Mouse (Mus musculus) v-Abl transformed pro-B cells (cell line): ENCODE results near the gene Ice2.

Experiments
- in situ Hi-C, 2 experiments: fragments of 400-800 bp; cut with MboI; formaldehyde crosslinking; loops; one replicate each; pipeline ENCODE4 v1.15.1; 2025; ENCODE audit not compliant: unreplicated experiment in 2 of 2

Ice2 gene

GRCm38 (mm10) chr9:69390631-69391030 lies 7.1 kb upstream of the Ice2 start:
- in situ Hi-C loops: loop anchor here in 1 of 2 experiments (25.0 kb wide), 1 partner anchor 1553 kb away; the partner anchor contains the start of genes C2cd4a and Vps13c

- in situ Hi-C loops: loop anchor here in 1 of 2 experiments (25.0 kb wide), 1 partner anchor 1557 kb away; the partner anchor contains the start of genes C2cd4a and Vps13c
Observed at GRCm38 (mm10) chr9:69394234-69394633, 3.5 kb upstream of the Ice2 start.

GRCm38 (mm10) chr9:69397432-69397759 lies 310 bp upstream of the Ice2 start:
- in situ Hi-C loops: loop anchor here in 1 of 2 experiments (25.0 kb wide), 1 partner anchor 1560 kb away; the partner anchor contains the start of genes C2cd4a and Vps13c

- in situ Hi-C loops: loop anchor here in 1 of 2 experiments (25.0 kb wide), 1 partner anchor 1561 kb away; the partner anchor contains the start of genes C2cd4a and Vps13c
Observed at GRCm38 (mm10) chr9:69398453-69398850, 746 bp downstream of the Ice2 start.

- in situ Hi-C loops: no loop called here
Observed at GRCm38 (mm10) chr9:69404671-69405070, 7.0 kb downstream of the Ice2 start.

- in situ Hi-C loops: no loop called here
Observed at GRCm38 (mm10) chr9:69419476-69419875, 21.8 kb downstream of the Ice2 start.

GRCm38 (mm10) chr9:69430531-69430930 lies 32.8 kb downstream of the Ice2 start:
- in situ Hi-C loops: no loop called here

GRCm38 (mm10) chr9:69431863-69432555 lies 34.3 kb downstream of the Ice2 start:
- in situ Hi-C loops: no loop called here

GRCm38 (mm10) chr9:69435194-69435593 lies 37.5 kb downstream of the Ice2 start:
- in situ Hi-C loops: no loop called here

- in situ Hi-C loops: no loop called here
Observed at GRCm38 (mm10) chr9:69435662-69436061, 38.0 kb downstream of the Ice2 start.

- in situ Hi-C loops: no loop called here
Observed at GRCm38 (mm10) chr9:69439805-69440357, 42.2 kb downstream of the Ice2 start.

- in situ Hi-C loops: no loop called here
Observed at GRCm38 (mm10) chr9:69442471-69443038, 44.8 kb downstream of the Ice2 start.

GRCm38 (mm10) chr9:69443203-69443602 lies 45.5 kb downstream of the Ice2 start:
- in situ Hi-C loops: no loop called here

- in situ Hi-C loops: no loop called here
Observed at GRCm38 (mm10) chr9:69448801-69449200, 51.1 kb downstream of the Ice2 start.

GRCm38 (mm10) chr9:69450636-69451035 lies 52.9 kb downstream of the Ice2 start:
- in situ Hi-C loops: no loop called here

GRCm38 (mm10) chr9:69451886-69452810 lies 54.4 kb downstream of the Ice2 start:
- in situ Hi-C loops: no loop called here

GRCm38 (mm10) chr9:69453066-69453900 lies 55.6 kb downstream of the Ice2 start, which contains the start of gene Anxa2:
TSS of gene Anxa2 (plus strand) at chr9:69453620.
- in situ Hi-C loops: no loop called here

GRCm38 (mm10) chr9:69453901-69454666 lies 56.4 kb downstream of the Ice2 start:
- in situ Hi-C loops: no loop called here

GRCm38 (mm10) chr9:69454691-69455090 lies 57.0 kb downstream of the Ice2 start:
- in situ Hi-C loops: no loop called here
